Mouse (Mus musculus) brown adipose tissue, adult 24 weeks (tissue): Measurements from ENCODE around the gene Rnf220. TPM values are rescaled to one million over a fixed set of nuclear protein-coding genes. Genes with fewer than 3 reads are reported as not detected.
A peak's percentile ranks its signal among the peaks of the same experiment; 100 is the strongest.
"Not testable (repeated sequence)": the region's sequence is repeated elsewhere in the genome, so short reads cannot be mapped to it uniquely, and the experiment has no call there.

ENCODE experiments used
- H3K27ac ChIP-seq: fragments of 200-500 bp; replicated peaks from 2 replicates; pipeline ENCODE4 v1.5.1; 2012; ENCODE audit warnings: low read depth, mild to moderate bottlenecking, low read length
- H3K4me1 ChIP-seq: fragments of 200-500 bp; 2 replicates; pipeline ENCODE4 v1.6.1; 2012; ENCODE audit warnings: low read length, mixed read lengths; ENCODE audit not compliant: control insufficient read depth, insufficient read depth, insufficient read length
- H3K4me3 ChIP-seq: fragments of 200-500 bp; 2 replicates; pipeline ENCODE4 v1.5.1; 2012; ENCODE audit warnings: low read depth, mild to moderate bottlenecking, low read length, moderate library complexity; ENCODE audit not compliant: insufficient read depth
- polyA plus RNA-seq: library from polyadenylated mRNA; stranded (reverse); fragments of >200 nt; gene quantifications from 2 replicates; pipeline ENCODE4 v1.2.4, GENCODE M21; 2012; ENCODE audit not compliant: missing spikeins, insufficient read depth, insufficient read length

Rnf220 gene
- polyA plus RNA-seq, 1 experiment, result 17.7 TPM

DNA sequence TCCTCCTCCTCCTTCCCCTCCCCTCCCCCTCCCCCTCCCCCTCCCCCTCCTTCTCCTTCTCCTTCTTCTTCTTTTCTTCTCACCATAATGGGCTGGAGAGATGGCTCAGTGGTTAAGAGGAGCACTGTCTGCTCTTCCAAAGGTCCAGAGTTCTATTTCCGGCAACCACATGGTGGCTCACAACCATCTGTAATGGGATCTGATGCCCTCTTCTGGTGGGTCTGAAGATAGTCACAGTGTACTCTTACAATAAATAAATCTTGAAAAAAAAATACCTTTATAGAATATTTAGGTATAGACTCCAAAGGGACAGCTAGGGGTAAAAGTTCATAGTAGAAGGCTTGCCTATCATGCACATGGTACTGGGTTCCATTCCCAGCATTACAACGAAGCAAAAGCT, 235.6 kb downstream of the Rnf220 start:
- Histone ChIP-seq H3K27ac (no peak overlapping the region), H3K4me1 (no peaks in the 10 kb centered on the region), H3K4me3 (no peak overlapping the region)

DNA sequence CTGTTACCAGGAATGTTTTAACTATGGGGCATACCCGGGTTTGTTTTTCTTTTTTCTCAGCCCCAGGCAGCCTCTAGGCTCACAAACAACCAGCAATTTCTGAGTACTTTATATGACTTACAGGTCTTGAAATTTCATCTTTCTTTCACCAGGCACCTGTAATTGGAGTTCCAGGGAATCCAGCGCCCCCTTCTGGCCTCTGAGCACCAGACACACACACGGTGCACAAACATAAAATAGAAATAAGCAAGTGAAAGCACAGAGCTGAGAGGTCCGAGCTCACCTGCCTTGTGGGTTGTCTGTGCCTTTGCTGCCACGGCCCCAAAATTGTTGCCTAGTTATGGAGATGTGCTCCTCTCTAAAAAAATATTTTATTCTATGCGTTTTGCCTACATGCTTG, 236.9 kb downstream of the Rnf220 start:
- not testable (repeated sequence) for H3K4me1 ChIP-seq, H3K27ac ChIP-seq, H3K4me3 ChIP-seq

DNA sequence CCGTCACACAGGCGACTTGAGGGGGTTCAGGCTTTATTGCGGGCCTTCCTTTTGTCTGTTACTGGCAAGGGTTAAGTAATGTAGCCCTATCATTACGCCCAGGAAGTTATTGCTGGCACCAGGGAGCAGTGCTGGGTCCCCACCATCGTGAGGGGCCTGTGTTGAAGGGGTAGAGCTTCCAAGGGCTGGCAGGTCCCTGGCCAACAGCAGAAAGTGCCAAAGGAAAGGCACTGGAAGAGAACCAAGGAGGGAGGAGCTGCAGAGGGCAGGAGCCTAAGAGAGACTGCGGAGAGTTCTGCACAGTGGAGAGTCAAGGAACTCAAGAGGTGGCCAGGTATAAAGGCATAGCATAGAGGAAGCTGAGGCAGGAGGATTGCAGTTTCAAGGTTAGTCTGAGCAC, 242.2 kb downstream of the Rnf220 start:
- H3K27ac ChIP-seq, result no peak overlapping the region
- no peaks in the 10 kb centered on the region; the same call in 1 of the 2 replicates for H3K4me1 ChIP-seq
- H3K4me3 ChIP-seq, result no peak overlapping the region

DNA sequence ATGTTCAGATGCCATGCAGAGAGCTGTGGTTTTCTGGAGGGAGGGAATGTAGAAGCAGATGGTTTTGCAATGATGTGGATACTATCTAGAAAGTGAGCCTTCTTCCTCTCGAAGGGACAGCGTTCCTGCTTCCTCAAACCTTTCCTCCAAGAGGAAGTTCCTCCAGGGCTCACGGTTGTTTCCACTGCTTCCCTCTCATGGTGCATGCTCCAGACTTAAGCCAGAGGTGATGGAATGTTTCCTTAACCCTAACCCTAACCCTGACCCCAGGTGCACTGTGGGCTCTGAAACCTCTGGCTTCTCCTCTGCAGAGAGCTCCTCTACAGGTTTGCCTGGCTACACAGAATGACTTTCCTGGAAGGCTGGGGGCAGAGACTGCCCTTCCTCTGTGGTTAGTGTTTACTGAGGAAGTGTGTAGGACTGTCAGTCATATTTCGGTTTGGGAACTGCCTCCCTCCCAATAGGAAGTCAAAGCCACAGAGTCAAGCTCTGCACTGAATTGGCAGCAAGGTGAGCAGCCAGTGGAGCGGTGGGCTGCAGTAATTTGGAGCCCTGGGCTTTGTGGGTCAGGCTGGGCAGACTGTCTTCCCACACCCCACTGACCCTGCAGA, 242.7 kb downstream of the Rnf220 start:
- H3K27ac ChIP-seq, result no peak overlapping the region
- no peak overlapping the region for H3K4me3 ChIP-seq
- no peaks in the 10 kb centered on the region; the same call in 1 of the 2 replicates for H3K4me1 ChIP-seq

DNA sequence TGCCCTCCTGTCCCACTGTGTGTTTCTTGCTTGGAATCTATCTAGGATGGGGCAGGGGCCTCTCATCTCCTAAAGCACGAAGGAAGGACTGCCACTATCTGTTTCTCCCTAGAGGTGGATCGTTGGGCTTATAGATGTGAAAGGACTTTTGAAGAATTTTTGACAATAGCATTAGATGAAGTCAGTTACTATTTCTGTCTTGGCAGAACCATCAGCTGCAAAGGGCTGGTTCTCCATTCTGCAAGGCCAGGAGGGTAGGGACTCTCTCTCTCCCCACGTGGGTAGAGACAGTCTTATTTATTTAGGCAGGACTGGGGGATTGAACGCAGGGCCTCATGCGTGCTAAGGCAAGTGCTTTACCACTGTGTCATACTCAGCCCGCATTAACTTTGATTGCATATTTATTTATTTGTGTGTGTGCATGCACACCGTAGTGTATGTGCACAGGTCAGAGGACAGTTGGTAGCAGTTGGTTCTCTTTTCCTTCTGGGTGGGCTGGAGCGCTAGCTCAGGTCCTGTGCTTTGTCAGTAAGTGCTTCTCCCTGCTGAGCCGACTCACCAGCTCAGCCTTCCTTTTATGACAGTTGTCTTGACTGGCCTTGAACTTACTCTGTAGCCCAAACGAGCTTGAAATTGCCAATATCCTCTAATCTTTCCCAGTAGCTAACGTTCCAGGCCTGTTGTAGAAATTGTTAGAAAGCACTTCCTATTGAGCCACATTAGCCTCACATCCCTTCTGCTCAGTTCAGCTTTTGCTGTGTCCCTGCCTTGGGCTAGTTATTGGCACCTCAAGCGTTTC, 243.4 kb downstream of the Rnf220 start:
- no peak overlapping the region for H3K4me3 ChIP-seq
- no peaks in the 10 kb centered on the region; the same call in 1 of the 2 replicates for H3K4me1 ChIP-seq
- peak overlapping the region; percentile 62 for H3K27ac ChIP-seq

GRCm38 (mm10) chr4:117252755-117253154, 244.1 kb downstream of the Rnf220 start:
- Histone ChIP-seq H3K4me3 (no peak overlapping the region), H3K4me1 (no peaks in the 10 kb centered on the region; the same call in 1 of the 2 replicates), H3K27ac (peak overlapping the region; percentile 62)

DNA sequence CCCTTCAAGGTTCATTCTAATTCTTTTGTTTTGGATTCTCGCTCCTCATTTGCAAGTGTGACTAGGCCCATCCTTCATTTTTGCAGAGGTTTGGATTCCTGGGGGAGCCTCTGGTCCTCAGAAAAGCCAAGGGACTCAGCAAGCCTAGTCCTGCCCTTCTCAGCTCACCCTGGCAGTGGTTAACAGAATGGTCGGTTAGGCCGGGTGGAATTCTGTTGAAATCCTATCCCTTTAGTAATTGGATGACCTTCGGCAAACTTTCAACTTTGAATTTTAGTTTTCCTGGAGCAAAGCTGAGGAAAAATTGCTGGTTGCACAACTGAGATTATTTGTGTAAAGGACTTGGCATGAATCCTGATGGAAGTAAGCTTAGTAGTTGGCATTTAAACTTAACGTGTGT, 244.5 kb downstream of the Rnf220 start:
- no peaks in the 10 kb centered on the region; the same call in 1 of the 2 replicates for H3K4me1 ChIP-seq
- H3K4me3 ChIP-seq, result peak overlapping the region; percentile 38

GRCm38 (mm10) chr4:117251801-117252316, 245.0 kb downstream of the Rnf220 start, which contains the start of the genes Tmem53 and Armh1:
Tmem53 (plus strand) TSS chr4:117251951.
Armh1 (minus strand) TSS chr4:117252125.
- Histone ChIP-seq H3K4me3 (peak within 1 kb of the TSS; percentile 77), H3K27ac (peak within 1 kb of the TSS; percentile 88), H3K4me1 (no peaks in the 10 kb centered on the region; the same call in 1 of the 2 replicates)

More for the DNA sequence above, 244.5 kb downstream of the Rnf220 start:
- H3K27ac ChIP-seq, result peak overlapping the region; percentile 62

- Histone ChIP-seq H3K4me3 (no peak overlapping the region), H3K27ac (no peak overlapping the region), H3K4me1 (no peaks in the 10 kb centered on the region; the same call in 1 of the 2 replicates)
Measured at GRCm38 (mm10) chr4:117250982-117251381, 245.9 kb downstream of the Rnf220 start.

- Histone ChIP-seq H3K27ac (no peak overlapping the region), H3K4me1 (no peaks in the 10 kb centered on the region), H3K4me3 (no peak overlapping the region)
Measured at GRCm38 (mm10) chr4:117240867-117241266, 256.0 kb downstream of the Rnf220 start.

DNA sequence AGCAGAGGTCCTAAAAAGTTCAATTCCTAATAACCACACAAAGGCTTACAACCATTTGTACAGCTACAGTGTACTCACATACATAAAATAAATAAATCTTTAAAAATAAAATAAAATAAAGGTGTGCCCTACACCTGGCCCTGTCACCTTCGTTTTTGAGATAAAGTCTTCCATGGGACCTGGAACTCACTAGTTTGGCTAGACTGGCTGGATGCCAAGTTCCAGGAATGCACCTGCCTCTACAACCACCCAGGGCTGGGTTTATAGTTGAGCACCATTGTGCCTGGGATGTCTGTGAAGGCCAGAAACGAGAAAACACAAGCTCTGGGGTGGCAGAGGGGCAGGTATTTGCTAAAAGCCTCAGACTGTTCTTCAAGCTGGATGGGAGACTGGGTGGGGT, 257.7 kb downstream of the Rnf220 start:
- no peak overlapping the region for H3K4me3 ChIP-seq
- no peaks in the 10 kb centered on the region for H3K4me1 ChIP-seq
- no peak overlapping the region for H3K27ac ChIP-seq

DNA sequence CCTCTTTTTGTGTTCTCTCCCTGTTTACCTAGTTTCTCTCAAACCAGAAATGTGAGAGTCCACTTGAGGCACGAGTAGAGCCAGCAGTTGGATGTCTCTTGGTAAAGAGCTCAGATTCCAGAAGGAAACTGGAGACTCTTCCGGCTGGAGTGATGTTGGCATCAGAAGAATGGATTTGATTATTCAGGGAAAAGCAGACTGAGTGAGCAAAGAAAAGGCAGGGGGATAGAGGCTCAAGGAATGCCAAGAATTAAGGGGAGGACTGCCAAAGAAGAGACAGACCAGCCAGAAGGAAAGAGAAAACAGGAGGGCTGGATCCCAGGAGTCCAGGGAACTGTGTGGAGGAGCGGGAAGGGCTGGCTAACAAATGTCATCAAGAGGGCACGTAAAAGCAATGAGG, 261.0 kb downstream of the Rnf220 start:
- Histone ChIP-seq H3K4me1 (no peaks in the 10 kb centered on the region), H3K4me3 (no peak overlapping the region), H3K27ac (no peak overlapping the region)

DNA sequence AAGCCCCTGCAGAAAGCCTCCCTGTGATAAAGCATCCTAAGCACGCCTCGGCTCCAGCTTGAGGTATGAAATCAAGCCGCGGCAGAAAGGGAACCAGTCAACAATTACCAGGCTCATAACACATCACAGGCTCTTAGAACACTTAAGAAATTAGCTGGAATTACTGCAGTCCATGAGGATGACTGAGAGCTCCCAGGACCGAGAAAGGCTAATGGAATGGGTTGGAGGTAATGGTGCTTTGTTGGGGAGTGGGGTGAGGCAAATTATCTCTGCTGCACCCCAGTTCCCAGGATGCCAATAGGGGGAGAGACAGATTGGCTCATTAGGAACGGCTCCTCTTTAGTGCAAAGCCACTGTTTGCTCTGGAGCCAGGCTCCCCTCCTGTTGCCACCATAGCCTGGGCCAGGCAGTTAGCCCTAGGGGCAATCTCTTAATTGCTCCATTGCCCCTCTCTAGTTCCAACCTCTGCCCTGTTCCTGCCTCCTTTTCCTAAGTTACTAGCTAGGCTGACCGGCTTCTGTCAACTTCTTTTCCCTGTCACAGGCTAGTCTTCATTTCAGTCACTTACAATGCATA, 262.6 kb downstream of the Rnf220 start:
- H3K27ac ChIP-seq, result no peak overlapping the region
- no peak overlapping the region for H3K4me3 ChIP-seq
- no peaks in the 10 kb centered on the region for H3K4me1 ChIP-seq

DNA sequence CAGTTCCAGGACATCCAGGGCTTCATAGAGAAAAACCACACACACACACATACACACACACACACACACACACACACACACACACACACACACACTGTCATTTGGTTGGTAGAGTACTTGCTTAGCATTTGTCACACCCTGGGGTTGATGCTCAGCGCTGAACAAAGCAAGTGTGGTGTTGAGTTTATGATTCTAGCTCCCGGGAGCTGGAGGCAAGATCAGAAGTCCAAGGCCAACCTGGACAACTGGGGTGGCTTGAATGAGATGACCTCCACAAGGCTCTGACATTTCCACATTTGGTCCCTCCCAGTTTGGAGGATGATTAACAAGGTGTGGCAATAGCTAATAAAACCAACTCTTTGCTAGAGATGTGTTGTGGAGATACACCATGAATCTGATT, 265.6 kb downstream of the Rnf220 start:
- Histone ChIP-seq H3K4me3 (no peak overlapping the region), H3K4me1 (no peaks in the 10 kb centered on the region), H3K27ac (no peak overlapping the region)

DNA sequence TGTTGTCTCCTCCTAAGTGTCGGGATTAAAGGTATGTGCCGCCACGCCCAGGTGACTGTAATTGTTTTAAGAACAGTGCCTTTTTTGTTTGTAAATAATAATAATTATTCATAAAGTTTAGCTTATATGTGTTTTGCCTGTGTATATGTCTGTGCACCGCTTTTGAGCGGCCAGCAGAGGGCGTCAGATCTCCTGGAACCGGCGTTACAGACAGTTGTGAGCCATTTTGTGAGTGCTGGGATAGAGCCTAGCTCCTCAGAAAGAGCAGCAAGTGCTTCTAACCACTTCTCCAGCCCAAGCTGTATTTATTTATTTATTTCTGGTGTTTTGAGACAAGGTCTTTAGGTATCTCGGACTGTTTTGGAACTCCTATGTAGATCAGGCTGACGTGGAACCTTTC, 266.5 kb downstream of the Rnf220 start:
- no peak overlapping the region for H3K27ac ChIP-seq
- no peak overlapping the region for H3K4me3 ChIP-seq
- H3K4me1 ChIP-seq, result no peaks in the 10 kb centered on the region
